Mouse (Mus musculus) gastrocnemius, adult 18-20 months (tissue): ENCODE measurements around the gene Defa30. TPM values are rescaled to one million over a fixed set of nuclear protein-coding genes. Genes with fewer than 3 reads are reported as not detected.
"Not testable (repeated sequence)": the region's sequence is repeated elsewhere in the genome, so short reads cannot be mapped to it uniquely, and the experiment has no call there.

ENCODE experiments used
- DNase-seq: peaks from one replicate; pipeline ENCODE4 v3.0.0; 2021; ENCODE audit warnings: low spot score
- long read RNA-seq, 2 experiments: library from polyadenylated mRNA; stranded (forward); transcript quantifications; one replicate each; pipeline ENCODE4 v2.0.0; 2021
- total RNA-seq, 2 experiments: library from RNA; stranded (reverse); gene quantifications; 2 replicates each; pipeline ENCODE4 v1.2.3; 2021

The Defa30 gene
- total RNA-seq, result not detected
- long read RNA-seq, experiment 1, result 0 reads
- long read RNA-seq, experiment 2, result 0 reads

- DNase-seq, result not testable (repeated sequence)
Observed at GRCm38 (mm10) chr8:21134342-21134741, at the start of gene Defa30. TSS of gene Defa30 (plus strand) at chr8:21134642.

- DNase-seq, result no peak
Observed at GRCm38 (mm10) chr8:21093106-21093505, 41.3 kb upstream of the Defa30 start.

- DNase-seq, result not testable (repeated sequence)
Observed at GRCm38 (mm10) chr8:21095950-21096349, 38.5 kb upstream of the Defa30 start, which contains the start of gene Gm14851. TSS of gene Gm14851 (minus strand) at chr8:21096050.

DNA sequence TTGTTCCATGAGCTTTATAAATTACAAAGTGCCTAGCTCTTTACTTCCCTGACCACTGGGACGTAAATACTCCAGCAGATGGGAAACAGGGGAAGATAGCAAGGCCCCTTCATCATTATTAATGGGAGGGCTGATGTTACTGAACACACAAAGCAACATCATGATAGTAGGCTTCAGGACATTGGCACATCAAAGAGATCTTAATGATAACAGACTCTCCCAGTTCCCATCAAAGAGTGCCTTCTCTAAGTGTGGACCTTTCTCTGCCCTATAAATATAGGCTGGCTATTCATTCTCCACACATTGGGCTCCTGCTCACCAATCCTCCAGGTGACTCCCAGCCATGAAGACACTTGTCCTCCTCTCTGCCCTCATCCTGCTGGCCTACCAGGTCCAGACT is 27.5 kb downstream of the Defa30 start, which contains the start of gene Defa22:
Gene Defa22, plus strand, starts transcription at position 301 of the 400 bp plus-strand sequence.
- DNase-seq, result not testable (repeated sequence)

Other genes with a start within 250 kb of the Defa30 start
- not detected for gene Defb33, start 242.0 kb upstream of the Defa30 start, total RNA-seq
- not detected for gene Gm15056, start 232.0 kb upstream of the Defa30 start, total RNA-seq
- gene Gm6040, start 212.6 kb upstream of the Defa30 start, total RNA-seq, result not detected
- gene AY761185, start 189.9 kb upstream of the Defa30 start, total RNA-seq, result not detected
- gene Defa21, start 109.1 kb upstream of the Defa30 start, total RNA-seq, result not detected
- not detected for gene Defa23, start 79.6 kb upstream of the Defa30 start, total RNA-seq
- not detected for gene Defa35, start 69.6 kb upstream of the Defa30 start, total RNA-seq
- not detected for gene Defa25, start 50.2 kb upstream of the Defa30 start, total RNA-seq
- not detected for gene Gm14851, start 38.6 kb upstream of the Defa30 start, total RNA-seq
- gene Defa22, start 27.6 kb downstream of the Defa30 start, total RNA-seq, result not detected
- not detected for gene Defa31, start 57.0 kb downstream of the Defa30 start, total RNA-seq
- not detected for gene Gm15293, start 66.9 kb downstream of the Defa30 start, total RNA-seq
- gene Gm15292, start 115.1 kb downstream of the Defa30 start, total RNA-seq, result not detected
- not detected for gene Defa27, start 180.9 kb downstream of the Defa30 start, total RNA-seq
- gene Defa29, start 192.4 kb downstream of the Defa30 start, total RNA-seq, result not detected
- gene Defa2, start 243.9 kb downstream of the Defa30 start, total RNA-seq, result not detected